Mouse (Mus musculus) mouse embryonic stem cell (cell line): ENCODE measurements around the gene Fam180a.

Experiments
- in situ Hi-C, 2 experiments: fragments of 300-500 bp; cut with MboI; formaldehyde crosslinking; loops; 1 replicate in 1 of 2; 3 replicates in 1 of 2; pipeline ENCODE4 v1.14.3; 2019 to 2020; ENCODE audit warnings: low sequenced_read_pairs in 2 of 2, low pct_unique_long_range_greater_than_20kb in 1 of 2, mixed read lengths in 1 of 2; ENCODE audit not compliant: unreplicated experiment in 1 of 2

The Fam180a gene

DNA sequence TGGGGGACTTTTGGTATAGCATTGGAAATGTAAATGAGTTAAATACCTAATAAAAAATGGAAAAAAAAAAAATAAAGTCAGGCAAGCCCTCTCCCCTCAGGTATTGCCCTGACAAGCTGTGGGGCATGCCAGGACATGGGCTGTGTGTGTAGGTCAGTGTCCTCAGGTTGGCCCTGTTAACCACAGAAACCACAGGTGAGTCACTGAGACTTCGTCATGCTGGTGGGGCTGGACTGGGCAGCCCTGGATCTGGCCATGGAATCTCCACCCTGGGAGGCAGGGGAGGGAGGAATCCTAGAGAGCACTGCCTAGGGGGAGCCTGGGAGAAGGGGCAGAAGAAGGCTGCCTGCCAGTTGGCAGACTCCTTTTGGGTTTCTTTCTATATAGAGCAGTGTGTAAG lies 2.9 kb downstream of the Fam180a start:
- in situ Hi-C loops: no loop called here

DNA sequence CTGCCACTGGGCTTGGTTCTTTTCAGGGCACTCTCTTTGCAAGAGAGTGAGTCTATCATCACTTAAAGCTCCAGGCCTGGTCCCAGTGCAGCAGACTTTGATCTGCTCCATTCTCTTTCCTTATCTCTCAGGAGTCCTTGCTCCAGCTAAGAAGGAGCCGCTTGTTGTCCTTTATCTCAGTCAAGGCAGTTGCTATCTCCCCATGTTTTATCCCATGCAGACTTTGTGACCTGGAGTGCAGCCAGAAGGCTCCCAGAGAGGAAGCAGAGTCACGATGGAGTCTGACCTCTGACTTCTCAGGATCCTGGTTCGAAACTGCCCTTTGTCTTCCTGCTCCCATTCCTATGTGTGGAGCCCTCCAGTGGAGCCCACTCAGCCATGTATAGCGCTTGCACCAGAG lies 4.8 kb downstream of the Fam180a start:
- in situ Hi-C loops: no loop called here

DNA sequence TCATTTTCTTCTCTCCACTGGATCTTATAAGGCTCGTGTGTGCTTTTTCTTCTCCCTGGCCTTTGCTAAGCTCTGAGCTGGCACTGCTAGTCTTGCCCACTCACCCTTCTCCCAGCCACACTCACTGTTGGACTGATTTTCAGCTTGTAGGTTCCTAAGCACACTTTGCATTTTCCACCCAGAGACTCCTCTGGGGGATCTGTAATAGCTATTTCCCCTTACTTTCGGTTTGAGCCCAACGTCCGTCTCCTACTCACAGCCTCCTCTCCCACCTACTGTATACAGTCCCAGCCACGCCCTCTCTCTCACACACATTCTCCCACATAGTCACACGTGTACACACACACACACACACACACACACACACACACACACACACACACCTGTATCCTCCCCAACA lies 6.1 kb downstream of the Fam180a start:
- in situ Hi-C loops: no loop called here

DNA sequence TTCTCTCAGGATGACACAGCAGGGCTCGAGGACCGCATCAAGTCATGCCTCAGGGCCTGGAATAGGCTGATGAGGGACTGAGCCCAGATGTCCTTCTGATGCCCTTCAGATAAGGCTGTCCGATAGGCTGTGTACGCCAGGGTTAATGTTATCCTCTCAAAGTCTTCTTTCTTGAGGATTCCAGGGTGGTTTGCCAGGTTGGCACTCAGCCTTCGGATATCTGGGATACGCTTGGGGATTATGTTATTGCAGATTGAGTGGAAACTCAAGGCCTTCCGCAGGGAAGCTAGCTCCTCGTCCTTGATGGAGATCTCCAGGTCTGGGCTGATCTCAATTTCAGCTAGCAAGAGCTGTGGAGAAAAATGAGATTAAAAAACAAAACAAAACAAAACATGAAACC lies 12.4 kb downstream of the Fam180a start:
- in situ Hi-C loops: no loop called here

DNA sequence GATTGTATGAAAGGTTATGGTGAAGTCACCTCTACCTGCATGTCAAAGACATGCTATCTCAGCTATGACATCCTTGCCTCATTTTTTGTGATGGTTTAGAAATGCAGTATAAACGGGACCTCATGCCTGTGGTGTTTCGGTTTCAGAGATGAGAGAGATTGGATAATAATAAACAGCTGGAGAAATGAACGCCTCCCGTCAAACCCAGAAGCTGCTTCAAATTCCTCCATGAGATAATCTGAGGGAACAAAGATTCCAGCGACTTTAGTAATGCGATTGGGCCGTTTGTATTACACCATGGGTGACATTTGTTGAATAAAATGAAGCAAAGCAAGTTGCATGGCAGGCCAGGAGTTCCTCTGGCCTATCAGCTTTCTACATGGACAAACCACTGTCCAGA lies 16.5 kb downstream of the Fam180a start:
- in situ Hi-C loops: no loop called here

DNA sequence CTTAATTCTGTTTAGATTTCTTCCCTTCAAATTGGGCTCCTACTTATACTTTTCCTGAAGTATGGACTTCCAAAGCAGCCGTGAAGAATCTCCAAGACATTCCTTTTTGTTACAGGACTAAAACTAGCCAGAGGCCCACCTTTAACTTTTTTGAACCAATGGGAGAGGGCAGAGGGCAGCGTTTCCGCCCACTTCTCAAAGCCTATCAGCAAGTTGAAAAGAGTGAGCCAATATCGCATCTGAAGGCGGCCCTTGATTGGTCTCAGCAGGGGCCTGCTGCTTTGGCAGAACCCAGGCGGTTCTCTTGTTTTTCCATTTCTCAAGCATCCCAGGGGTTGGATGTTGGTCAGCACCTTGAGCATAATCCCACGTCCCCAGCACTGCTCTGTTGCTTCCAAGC lies 17.9 kb downstream of the Fam180a start, which contains the start of gene Slc13a4:
Slc13a4 (minus strand) TSS at position 95 of the 400 bp plus-strand sequence.
- in situ Hi-C loops: no loop called here

DNA sequence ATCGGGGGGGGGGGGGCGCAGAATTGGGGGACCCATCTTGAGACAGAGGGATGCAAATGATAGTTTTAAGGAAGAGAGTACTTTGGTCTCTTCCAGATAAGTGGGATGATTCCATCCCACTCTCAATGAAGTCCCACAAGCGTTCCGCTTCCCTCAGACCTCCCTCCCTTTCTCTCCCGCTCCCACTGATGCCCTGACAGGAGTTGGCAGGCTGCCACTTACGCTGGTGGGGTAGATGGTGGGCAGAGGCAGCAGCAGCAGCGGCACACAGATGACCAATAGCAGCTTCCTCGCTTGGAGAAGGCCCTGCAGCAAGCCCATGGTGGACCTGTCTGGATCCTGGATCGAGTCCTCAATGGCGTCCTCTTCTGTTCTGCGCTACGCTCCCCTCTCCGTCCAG lies 18.8 kb downstream of the Fam180a start:
- in situ Hi-C loops: no loop called here

DNA sequence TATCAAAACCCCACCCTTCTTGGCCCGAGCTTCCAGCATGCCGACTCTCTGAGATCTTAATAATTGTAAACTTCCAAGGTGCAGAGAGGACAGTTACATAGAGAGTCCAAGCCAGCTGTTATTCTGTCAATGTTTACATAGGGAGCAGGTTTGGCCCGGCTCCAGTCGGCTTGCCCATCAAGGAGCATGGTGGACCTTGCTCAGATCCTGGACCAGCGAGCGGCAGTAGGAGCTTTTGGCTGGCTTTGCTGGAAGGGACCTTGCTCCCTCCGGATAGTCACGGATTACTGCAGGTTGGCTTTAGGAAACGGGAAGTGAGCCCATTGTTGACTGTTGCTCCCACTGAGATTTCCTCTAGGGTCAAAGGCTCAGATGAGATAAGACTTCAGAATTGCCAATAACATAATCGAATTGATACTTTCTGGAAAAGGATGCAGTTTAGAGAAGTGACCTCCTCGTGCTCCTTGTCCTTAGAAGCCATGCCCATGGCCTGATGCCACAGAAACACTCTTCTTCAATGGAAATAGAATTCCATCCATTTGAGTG lies 22.5 kb downstream of the Fam180a start:
- in situ Hi-C loops: no loop called here

DNA sequence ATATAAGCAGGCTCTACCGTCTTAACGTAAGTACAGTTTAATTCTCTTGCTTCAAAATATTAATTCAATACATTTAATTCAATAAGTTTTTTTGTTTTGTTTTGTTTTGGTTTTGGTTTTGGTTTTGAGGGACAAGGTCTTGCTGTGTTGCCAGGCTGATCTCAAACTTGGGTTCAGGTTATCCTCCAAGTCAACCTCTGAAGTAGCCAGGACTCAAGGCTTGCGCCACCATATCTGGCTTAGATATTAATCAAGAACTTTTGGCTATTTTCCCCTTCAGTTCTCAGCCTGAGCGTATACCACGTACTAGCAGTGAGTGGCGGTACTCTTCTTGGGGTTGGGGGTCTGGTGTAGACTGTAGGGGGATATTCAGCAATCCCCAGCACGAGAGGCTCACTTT lies 23.4 kb downstream of the Fam180a start:
- in situ Hi-C loops: no loop called here

DNA sequence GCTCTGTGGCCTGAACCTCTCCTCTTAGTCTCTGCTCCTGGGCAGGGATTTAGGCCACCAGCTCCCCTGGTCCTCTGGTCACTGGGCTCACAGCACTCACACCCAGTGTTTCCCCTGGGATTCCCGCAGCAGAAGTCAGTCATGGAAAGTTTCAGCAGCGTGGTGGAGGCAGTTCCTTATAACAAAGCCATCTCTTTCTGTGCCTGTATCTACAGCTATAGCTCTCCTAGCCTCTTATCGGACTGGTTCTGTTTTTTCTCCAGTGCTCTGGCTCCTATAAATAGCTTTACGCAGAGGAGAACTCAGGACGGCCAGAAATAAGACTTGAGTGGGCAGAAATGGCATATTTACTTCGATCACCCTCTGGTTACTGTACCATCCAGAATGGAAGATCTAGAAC lies 27.6 kb downstream of the Fam180a start:
- in situ Hi-C loops: no loop called here

DNA sequence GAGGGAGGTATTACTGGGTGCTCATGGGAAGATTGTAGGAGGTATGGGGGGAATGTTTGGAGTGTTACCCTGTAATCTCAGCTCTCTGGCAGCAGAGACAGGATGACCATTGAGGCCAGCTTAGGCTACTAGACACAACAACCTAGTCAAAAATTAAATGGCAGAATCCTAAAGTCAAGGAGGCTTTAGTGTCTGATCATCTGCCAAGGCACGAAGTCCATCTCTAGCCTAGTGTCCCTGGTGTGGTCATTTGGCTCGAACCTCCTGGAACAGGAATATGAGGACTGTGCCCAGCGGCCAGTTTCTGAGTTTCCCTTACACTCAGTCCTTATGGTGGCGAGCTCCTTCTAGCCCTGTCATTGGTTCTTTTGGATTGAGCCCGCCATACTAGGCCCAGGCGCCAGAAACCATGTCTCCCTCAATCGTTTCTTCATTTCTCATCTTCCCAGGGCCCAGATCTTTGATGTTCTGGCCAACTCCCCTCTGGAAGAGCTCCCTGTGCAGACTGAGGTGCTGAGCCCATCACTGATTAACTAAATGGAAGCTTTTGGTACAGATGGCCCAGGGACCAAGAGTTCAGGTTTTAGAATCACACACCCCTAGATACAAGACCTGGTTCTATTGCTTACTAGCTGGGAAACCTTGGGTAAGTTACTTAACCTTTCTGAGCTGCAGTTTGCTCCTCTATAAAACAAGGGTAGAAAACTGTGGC lies 28.3 kb downstream of the Fam180a start:
- in situ Hi-C loops: no loop called here

DNA sequence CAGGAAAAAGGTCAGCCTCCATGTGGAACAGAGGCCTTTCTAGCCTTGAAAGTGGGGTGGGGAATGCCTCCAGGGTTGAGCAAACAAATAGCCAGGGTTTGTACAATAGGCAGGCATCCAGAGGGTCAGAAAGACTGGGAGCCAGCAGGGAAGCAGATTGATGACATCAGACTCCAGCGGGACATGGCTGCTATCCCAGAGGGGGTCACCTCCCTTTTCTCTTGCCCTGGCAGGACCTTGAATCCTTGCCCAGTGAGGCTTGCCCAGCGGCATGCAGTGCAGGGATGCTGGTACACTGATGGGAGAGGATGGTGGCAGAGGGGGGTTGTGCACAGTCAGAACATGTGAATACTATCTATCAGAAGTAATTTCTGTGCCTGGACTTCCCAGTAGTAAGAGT lies 28.9 kb downstream of the Fam180a start:
- in situ Hi-C loops: no loop called here

DNA sequence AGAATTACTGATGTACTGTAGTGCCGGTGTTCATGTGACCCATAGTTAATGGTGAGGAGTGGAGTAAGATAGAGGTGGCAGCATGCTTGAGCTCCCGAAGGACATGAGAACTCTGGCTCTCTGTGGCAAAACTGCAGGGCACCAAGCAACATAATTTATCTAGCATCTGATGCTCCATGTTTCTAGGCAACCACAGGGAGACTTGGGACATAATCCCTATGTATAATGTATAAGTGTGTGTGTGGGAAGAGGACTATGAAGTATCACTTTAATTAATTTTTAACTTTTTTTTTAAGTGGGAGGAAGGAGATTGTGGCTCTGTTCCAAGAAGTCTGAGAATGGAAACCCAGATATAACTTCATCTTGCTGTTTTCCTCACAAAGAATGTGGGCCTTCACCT lies 31.0 kb downstream of the Fam180a start:
- in situ Hi-C loops: no loop called here

DNA sequence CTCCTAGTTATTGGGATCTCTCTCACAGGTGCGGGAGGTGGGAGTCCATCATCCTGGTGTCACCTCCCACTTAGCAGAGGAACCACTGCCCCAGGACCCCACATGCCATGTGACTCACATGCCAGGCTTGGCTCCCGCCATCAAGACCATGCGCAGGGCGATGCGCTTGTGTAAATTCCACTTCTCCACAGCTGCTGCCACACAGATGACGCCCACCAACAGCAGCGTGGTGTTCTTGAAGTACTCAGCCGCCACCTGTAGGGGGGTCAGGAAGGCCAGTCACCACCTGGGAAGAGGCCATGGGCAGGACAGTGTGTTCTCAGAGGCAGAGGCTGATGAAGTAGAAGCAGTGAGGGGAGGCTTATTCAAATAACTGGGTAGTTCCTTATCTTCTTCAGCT lies 36.3 kb downstream of the Fam180a start:
- in situ Hi-C loops: no loop called here

DNA sequence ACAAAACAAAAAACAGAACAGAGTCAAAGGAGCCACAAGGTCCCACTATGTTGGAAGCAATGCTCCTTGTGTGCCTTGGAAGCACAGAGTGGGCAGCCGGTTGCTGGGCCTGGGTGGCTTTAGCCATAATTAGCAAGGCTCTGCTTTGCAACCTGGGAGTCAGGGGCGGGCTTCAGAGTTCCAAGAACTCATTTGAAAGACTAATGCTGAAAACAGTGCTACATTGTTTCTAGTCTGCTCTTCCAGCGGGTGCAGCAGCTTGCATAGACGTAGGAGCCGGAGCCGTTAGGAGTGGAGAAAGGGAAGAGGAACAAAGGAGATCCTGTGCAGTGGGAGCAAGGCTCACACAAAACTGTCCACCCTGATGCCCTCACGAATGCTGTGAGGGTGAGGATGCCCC lies 37.0 kb downstream of the Fam180a start:
- in situ Hi-C loops: no loop called here

DNA sequence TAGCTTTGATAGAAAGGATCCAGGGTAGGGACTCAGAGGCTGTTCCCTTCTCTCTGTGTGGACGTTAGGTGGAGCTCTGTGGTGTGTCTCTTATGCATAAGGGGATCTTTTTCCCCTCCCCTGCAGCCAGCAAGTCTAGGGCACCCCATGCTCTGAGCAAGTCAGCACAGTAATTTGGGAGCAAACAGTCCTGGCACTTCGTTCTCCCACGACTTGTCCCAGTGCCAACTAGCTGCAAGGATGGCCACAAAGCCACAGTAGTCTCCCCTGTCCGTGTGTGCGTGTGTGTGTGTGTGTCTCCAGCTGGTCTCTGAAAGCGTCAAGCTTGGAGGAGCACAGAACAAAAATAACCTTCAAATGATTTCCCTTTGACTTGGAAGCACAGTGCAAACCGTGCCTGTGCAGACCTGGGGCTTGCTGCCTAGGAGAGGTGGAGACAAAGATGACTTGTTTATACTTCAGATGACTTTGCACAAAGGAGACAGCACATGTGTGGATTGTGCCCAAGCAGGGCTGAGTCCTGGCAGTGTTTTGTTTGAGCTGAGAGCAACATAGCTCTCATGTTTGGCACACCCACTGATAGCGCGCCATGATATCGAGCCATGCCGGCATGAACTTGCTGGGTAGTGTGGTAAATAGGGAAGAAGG lies 37.7 kb downstream of the Fam180a start:
- in situ Hi-C loops: no loop called here

DNA sequence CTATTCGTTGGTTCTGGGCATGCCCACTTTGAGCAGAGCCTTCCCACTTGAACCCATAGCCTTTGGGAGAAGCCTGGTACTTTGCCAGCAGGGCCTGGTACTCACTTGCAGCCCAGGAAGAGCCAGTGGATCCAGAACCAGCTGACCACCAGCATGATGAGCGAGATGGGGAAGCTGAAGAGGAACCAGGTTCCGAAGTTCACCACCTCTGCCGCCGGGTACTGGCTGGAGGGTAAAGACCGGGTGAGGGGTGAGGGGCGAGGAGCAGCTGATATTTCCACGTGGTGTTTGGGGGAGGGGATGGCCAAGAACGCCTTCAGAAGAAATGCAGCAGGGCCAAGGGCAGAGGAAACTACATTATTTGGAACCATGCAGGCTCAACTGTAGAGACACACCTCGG lies 46.6 kb downstream of the Fam180a start:
- in situ Hi-C loops: no loop called here

DNA sequence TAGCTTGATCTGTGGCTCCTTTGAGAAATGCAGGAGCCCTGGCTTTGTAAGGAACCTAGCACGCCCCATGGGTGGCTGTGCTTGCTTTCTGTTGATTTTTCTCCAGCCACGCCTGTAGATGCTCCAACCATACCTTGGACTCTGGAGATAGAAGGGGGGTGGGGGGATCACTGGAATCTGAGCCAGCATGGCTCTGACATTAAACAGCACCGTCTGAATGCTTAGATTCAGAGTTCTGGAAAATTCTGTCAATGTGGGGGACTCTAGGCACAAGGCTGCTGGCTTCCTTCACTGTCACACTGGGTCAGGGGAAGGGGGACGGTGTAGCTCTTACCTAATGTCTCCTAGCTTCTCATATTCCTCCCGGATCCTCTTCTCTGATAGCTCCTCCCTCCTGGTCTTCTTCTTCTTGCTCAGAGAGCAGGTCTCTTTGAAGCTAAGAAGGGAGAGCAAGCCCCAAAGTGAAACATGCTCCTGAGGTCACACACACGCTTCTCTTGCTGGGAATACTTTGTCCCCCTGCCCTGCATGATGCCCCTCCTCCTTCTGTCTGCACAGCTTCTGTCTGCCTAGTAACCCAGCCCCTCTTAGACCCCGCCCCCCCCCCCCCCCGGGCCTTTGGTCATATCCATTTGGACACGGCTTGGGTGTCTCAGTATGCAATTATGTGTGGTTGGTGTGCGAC lies 47.9 kb downstream of the Fam180a start:
- in situ Hi-C loops: no loop called here

DNA sequence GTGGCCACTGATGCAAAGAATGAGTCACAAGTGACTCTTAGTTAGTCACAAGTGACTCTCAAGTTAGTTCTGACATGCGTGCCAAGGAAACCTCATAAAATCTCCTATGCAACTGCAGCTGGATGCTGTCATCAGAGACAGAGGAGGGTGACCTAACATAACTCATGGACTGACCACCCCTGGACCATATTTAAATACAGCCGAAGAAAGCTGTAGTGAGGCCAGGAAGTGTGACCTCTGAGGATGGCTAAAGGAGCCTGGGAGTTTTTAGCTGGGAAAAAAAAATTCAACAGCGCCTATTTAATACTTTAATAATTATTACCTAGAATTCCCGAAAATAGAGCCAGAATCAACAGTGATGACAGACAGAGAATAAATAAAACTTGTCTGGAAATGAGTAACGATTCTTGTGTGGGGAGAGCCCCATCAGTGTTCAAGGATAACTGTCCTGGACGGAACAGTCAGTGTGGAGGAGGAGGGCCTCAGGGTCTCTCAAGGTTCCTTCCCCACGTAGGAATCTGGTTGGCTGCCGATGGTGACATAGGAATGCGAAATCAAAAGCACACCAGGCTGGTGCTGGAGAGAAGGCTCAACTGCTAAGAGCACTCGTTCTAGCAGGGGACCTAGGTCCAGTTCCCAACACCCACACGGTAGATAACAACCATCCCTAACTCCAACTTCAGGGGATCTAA lies 52.4 kb downstream of the Fam180a start:
- in situ Hi-C loops: no loop called here
